Mouse (Mus musculus): ENCODE data around the gene Trp53i11.

- TF ChIP-seq POLR2A (IDR thresholded peaks at IDR 0.05; ENCODE audit: low read depth, low read length) (no peak), CTCF (IDR thresholded peaks at IDR 0.05; ENCODE audit: extremely low read depth, insufficient read length, insufficient replicate concordance, low read depth, low read length) (no peak)
These were observed 4.3 kb downstream of the Trp53i11 start for GRCm38 (mm10) chr2:93191488-93192181.
